Mouse (Mus musculus) cerebellum, adult 11-12 months (tissue): ENCODE measurements around the gene Mrpl47.
"Not testable (repeated sequence)": the region's sequence is repeated elsewhere in the genome, so short reads cannot be mapped to it uniquely, and the experiment has no call there.

ENCODE experiments used
- DNase-seq: peaks from one replicate; pipeline ENCODE4 v3.0.0; 2022

The Mrpl47 gene

DNA sequence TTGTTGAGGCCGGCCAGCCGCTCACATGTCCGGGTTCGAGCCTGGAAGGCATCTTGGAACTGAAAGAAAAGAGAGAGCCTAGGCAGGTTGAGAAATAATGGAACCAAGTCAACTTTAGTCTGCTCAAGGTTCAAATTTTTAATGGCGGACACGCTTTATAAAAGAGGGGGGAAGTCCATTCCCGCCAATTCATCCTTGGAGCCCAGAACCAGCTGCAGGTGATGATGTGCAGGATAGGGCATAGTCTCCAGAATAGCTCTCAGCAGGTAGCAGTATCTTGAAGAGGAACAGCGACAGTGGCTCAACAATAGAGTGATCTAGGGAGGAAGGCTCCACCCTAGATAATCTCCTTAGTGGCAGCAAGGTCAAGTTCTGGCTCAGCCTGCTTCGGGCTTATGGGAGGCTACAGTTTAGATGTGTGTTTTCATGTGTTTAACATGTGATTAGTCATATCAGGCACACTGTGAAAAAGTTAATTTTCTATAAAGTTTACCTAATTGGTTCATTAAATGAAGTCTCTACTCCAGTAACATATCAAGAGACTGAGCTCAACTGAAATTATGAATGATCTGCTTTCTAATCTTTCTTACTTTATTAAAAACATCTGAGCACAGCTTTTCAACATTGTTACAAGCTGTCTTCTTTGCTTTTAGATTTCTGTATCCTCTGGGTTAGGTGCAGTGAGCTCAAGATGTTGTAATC lies 31.6 kb downstream of the Mrpl47 start, which contains the start of gene Actl6a:
Gene Actl6a (plus strand): TSS at position 652 of the 702 bp plus-strand sequence.
- not testable (repeated sequence) for DNase-seq

DNA sequence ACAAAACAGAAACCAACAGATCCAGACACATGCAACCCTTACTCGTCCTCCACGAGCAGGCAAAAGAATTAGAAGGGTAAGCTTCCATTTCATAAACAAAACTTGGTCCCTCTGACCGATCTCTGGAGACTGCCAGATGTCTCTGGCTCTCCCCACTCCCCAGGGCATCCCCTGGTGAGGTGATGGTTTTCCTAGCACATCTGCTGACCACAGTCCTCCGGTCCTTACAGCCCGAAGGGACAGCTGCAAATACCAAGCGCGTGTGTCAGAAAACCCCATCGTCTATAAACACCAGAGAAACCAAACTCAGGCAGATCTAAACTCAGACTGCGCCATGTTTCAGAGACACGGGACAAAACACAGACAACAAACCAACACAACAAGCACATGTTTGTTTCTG lies 32.8 kb downstream of the Mrpl47 start:
- not testable (repeated sequence) for DNase-seq

DNA sequence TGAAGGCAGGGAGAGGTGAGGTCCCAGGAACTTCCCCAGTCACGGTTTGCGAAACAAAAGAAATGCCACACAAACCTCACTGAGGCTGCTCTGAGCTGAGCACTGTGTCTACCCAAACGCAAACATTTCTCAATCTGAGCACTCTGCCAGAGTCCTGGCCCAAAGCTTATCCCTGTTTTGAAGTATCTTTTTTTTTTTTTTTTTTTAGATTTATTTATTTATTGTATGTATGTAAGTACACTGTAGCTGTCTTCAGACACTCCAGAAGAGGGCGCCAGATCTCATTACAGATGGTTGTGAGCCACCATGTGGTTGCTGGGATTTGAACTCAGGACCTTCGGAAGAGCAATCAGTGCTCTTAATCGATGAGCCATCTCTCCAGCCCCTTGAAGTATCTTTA lies 33.4 kb downstream of the Mrpl47 start:
- not testable (repeated sequence) for DNase-seq

DNA sequence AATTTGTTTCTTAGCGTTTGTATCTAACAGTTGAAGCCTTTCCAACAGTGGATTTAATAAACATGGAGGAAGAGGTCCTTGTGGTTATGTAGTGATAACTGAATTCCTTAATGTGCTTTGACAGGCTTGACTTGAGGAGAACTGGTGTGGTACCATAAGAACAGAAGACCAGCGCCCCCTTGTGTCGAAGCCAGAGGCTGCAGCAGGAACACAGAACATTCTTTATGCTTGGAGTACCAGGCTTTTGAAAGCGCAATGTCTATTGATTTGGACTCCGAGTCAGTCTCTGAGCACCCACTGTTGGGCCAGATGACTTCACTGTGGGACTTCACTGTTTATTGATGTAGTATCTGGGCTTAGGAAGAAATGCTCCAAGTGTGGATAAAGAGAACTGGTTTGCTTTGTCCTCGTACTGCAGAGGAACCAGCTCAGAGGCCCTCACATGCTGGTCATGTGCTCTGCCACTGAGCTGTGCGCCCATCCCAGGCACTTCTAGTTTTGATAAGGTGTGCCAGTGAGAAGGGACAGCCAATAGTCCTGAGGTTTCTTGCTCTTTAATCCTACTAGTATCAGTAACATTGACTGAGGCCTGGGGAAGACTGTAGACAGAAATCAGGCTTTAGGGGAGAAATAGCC lies 39.1 kb downstream of the Mrpl47 start:
- peak; percentile 57 for DNase-seq

DNA sequence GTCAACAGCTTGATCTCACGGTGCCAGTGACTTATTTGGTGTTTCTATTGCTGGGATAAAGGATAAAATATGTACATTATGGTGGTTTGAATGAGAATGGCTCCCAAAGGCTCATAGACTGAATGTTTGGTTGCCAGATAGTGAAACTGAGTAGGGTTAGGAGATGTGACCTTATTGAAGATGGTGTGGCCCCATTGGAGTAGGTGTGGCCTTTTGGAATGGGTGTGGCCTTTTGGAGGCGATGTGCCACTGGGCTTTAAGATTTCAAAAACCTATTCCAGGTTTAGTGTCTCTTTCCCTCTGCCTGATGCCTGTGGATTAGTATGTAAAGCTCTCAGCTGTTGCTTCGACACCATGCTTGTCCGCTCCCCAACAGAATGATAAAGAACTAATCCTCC lies 41.8 kb downstream of the Mrpl47 start:
- DNase-seq = no peak

DNA sequence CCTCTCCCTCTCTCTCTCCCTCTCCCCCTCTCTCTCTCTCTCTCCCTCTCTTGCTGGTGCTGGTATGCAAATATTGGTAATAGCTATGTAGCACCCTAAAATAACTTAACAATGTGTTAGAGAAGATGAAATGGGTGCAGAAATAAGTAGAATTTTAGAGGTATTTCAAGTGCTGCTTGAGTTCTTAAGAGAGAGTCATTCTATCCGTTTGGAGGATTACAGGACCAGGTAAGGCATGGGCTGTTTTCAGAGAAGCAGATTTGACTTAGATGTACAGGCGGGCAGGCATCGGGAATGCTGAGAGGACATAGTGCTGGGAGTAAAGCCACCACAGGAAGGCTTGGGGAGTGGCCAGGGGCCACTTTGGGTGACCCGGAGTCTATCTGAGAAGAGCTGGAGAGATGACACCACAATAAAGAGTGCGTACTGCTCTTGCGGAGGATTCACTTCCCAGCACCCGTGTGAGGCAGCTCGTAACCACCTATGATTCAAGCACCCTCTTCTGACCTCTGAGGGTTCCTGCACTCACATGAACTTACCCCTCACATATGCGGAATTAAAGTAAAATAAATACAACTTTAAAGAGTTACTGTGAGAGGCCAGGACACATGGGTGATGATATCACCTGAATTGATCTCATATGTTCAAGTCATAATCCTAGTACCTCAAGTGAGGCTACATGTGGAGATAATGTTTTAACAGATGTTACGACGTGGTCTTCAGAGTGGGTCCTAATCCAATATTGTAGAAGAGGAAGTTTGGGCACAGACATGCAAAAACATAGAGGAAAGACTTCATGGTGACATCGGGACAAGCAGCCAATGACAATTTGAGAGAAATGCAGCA lies 42.4 kb downstream of the Mrpl47 start:
- DNase-seq = no peak

DNA sequence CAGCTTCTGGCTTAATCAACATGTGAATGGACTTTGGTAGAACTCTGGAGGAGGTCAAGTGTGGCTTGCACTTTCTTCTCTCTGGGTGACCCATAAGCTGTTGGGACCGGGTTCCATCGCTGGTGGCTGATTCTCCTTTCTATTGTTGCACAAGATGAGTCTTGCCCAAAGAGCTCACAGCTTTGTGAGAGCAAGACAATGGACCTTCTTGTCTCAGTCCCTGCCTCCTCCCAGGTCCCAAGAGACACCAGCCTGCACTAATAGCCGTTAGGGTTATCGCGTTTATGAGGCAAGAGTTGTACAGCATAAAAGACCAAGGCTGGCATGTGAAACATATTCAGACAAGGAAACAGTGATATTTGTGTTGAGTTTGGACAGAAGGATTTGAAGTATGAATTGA lies 43.2 kb downstream of the Mrpl47 start:
- no peak for DNase-seq

DNA sequence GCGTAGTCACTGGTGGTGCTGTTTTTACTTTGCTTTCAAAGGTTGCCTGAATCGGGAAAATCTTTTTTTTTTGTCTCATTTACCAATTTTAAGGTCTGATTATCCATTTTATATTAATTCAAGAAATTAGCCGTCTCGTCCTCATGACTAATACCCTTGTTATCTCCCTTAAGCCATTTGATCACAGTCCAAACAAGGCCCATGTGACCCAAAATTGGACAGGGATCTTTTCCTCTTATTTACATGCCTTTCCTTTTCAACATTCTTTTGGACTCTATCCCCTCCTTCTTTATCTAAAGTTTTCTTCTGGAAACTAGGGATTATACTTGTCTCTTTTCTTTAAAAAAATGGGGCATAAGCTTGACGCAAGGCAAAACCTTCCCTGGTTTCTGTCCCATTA lies 45.6 kb downstream of the Mrpl47 start:
- no peak for DNase-seq

DNA sequence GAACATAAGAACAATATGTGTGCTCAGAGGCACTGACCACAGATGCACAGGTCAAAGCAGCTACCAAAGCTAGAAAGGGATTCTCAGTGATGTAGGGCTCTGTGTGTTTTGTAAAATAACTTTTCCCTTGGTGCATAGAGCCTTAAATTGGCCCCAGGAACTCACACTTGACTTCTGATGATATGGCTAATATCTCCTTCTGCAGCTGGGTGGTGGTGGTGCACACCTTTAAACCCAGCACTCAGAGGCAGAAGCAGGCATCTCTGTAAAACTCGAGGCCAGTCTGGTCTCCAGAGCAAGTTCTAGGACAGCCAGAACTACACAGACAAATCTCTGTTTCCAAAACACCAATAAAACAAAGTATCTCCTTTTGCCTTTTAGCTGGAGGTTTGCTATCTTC lies 46.5 kb downstream of the Mrpl47 start:
- DNase-seq = no peak

DNA sequence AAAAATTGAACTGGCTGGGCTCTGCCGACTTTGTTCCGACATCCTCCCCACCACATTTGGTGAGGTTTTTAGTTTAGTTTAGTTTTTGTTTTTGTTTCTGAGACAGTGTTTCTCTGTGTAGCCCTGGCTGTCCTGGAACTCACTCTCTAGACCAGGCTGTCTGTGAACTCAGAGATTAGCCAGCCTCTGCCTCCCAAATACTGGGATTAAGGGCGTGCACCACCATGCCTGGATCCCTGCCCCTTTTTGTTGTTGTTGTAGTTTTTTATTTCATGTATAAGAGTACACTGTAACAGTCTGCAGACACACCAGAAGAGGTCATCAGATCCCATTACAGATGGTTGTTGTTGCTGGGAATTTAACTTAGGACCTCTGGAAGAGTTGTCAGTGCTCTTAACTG lies 47.4 kb downstream of the Mrpl47 start:
- no peak for DNase-seq

DNA sequence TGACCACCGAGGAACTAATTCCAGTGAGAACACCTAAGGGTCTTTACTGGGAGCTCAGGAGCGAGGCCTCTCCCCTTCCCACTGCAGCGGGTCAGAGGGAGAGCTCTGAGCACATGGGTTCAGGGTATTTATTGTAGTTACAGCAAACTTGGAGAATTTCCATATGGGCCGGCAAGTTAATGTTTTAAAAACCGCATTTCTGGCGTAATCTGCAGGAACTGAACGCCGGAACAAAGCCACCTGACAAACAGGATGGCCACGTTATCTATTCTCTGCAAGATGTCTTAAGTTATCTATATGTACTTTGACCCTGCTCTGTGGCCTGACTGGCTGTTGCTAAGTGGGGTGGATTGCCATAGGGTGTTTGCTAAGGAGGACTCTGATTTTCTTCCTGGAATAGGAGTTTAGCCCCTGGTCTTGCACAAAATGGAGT lies 47.8 kb downstream of the Mrpl47 start:
- DNase-seq = no peak

DNA sequence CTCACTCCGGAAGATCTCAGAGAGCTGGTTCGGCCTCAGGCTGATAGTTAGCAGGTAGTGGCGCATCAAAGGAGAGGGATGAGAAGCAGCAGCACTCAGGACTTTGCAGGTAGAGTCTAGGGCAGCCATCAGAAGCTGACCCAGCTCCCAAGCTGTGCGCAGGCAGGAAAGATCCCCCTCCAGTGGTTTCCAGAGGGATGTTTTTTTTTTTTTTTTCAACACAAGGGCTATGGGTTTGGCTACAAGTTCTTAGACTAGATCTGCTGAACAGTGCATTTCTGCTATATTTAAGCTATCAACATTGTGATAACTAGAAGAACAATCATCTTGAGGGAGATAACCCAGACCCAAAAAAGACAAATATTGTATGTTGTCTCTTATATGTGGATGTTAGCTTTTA lies 50.2 kb downstream of the Mrpl47 start:
- no peak for DNase-seq

DNA sequence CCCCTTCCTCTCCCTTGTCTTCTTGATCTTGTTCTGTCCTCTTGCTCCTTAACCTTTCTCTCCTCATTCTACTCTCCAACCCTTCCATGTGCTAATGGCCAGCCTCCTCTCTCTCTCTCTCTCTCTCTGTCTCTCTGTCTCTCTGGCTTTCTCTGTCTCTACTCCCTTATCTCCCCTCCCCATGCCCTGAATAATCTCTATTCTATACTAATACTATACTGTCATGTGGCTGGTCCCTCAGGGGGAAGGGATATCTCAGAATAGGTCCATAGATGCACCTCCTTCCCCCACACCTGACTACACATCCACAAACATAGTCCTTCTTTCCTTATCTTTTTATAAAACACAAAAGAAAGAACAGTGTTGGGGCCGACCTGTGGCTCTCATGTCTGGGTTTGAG lies 50.9 kb downstream of the Mrpl47 start:
- DNase-seq = no peak

DNA sequence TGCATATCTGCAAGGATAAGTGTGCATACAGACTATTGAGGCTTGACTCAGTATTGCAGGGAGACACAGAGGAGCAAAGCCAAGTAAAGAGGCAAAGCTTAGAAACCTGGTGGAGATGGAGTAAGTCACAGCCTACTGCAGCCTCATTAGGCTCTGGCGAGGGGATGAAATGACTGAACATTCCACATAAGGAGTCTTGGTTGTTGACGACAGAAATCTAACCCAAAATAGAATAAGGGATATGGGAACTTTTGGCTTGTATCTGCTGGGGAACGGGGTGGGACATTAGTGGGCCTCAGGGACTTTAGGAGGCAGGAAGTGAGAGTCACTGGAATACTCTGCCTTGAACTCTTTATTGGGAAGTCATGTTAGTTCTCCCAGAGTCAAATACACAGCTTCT lies 52.8 kb downstream of the Mrpl47 start:
- no peak for DNase-seq

DNA sequence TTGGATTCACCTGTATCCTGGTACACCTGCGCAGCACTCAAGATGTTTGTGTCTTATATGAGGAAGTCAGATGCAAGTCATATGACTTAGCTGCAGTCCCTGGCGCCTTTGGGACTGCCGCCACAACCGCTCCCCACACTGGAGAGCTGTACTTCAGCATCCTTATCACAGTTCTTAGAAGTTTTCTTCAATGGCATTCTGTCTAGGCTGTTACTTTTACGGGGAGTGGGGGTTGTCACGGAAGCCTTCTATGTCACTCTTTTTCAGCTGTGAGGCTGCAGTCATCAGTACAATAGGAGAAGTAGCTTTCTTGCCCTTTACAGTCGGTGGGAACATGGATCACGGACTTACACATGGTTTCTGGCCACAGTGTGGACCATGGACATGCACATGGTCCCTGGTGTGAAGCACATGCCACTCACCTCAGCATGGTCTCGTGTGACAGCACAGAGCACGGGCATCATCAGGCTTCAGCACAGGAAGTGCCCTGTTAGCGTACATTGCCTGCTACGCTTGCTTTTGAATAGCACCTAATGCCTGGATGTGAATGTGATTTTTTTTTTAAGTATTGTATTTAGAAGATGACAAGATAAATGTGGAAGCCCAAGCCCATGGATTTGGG lies 54.4 kb downstream of the Mrpl47 start:
- DNase-seq = no peak

DNA sequence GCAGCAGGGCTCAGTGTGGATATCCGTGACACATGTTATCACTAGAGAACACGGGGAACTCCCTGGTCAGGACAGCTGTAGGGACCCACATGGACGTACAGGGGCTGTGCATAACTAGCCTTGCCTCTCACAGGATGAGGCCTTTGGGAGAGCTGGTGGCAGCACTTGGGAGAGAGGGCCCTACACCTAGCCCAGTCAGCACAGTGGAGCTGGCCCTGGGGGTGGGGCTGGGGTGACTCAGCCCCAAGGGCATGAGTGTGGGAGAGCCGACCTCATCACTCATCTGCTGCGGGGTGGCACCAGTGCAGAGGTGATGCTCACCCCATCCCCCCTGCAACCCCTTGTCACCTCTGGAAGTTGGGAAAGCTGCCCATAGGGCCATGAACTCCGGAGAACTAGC lies 61.0 kb downstream of the Mrpl47 start:
- DNase-seq = no peak
